Mouse (Mus musculus) CH12.LX (cell line): Measurements from ENCODE around the gene Creld2. TPM values are rescaled to one million over a fixed set of nuclear protein-coding genes. Genes with fewer than 3 reads are reported as not detected.

Source experiments
- DNase-seq: peaks from one replicate; pipeline ENCODE4 v3.0.0-alpha.2; 2013; ENCODE audit errors: extremely low read depth
- H3K27ac ChIP-seq: 2 replicates; pipeline ENCODE4 v1.5.1; 2012; ENCODE audit warnings: low read depth, mild to moderate bottlenecking, control low read depth, moderate library complexity; ENCODE audit not compliant: insufficient read depth
- H3K27me3 ChIP-seq: replicated peaks from 2 replicates; pipeline ENCODE3; 2012; ENCODE audit warnings: inconsistent platforms
- H3K36me3 ChIP-seq, 2 experiments: replicated peaks in 1 of 2; 2 replicates each; pipeline versions ENCODE3 to v1.6.1; 2012; ENCODE audit warnings: inconsistent platforms in 1 of 2, low read length in 1 of 2, mild to moderate bottlenecking in 1 of 2, mixed read lengths in 1 of 2, moderate library complexity in 1 of 2; ENCODE audit not compliant: control insufficient read depth in 1 of 2, insufficient read depth in 1 of 2
- H3K4me1 ChIP-seq, 2 experiments: 2 replicates each; pipeline ENCODE4 v1.6.1; 2012; ENCODE audit warnings: inconsistent platforms in 1 of 2, moderate library complexity in 1 of 2; ENCODE audit not compliant: insufficient read depth in 2 of 2, control insufficient read depth in 1 of 2
- H3K4me2 ChIP-seq: 2 replicates; pipeline ENCODE4 v1.6.1; 2012; ENCODE audit warnings: low read depth, mild to moderate bottlenecking, control low read depth; ENCODE audit not compliant: poor library complexity, insufficient read depth, severe bottlenecking
- H3K4me3 ChIP-seq, 3 experiments: fragments of 150-350 bp in 1 of 3; sonication (generic) in 1 of 3; replicated peaks in 1 of 3; 2 replicates each; pipeline versions ENCODE3 to v1.5.1; 2011 to 2012; ENCODE audit warnings: low read depth in 2 of 3, low read length in 2 of 3, mild to moderate bottlenecking in 2 of 3, moderate library complexity in 2 of 3, control low read depth in 1 of 3, improper control_type of control experiment in 1 of 3, inconsistent platforms in 1 of 3, mixed read lengths in 1 of 3; ENCODE audit not compliant: poor library complexity in 1 of 3
- H3K79me2 ChIP-seq: replicated peaks from 2 replicates; pipeline ENCODE4 v1.6.1; 2012; ENCODE audit warnings: mild to moderate bottlenecking, moderate library complexity; ENCODE audit not compliant: control insufficient read depth, poor library complexity, insufficient read depth, severe bottlenecking; ENCODE audit errors: extremely low read depth
- H3K9ac ChIP-seq: 2 replicates; pipeline ENCODE4 v1.6.1; 2012; ENCODE audit warnings: low read depth, mild to moderate bottlenecking, control low read depth, moderate library complexity; ENCODE audit not compliant: insufficient read depth
- H3K9me3 ChIP-seq: replicated peaks from 2 replicates; pipeline ENCODE3; 2012; ENCODE audit warnings: low read length, inconsistent platforms, mixed read lengths
- BHLHE40 ChIP-seq: IDR thresholded peaks from 2 replicates; pipeline ENCODE4 v1.6.1; 2011; ENCODE audit warnings: mild to moderate bottlenecking, low read depth, low read length, improper control_type of control experiment
- CHD1 ChIP-seq: IDR thresholded peaks from 2 replicates; pipeline ENCODE4 v1.6.1; 2012; ENCODE audit warnings: low read depth, low read length, improper control_type of control experiment, inconsistent platforms
- CHD2 ChIP-seq: IDR thresholded peaks from 2 replicates; pipeline ENCODE4 v1.6.1; 2011; ENCODE audit warnings: low read length, improper control_type of control experiment
- EP300 ChIP-seq: IDR thresholded peaks from 2 replicates; pipeline ENCODE4 v1.6.1; 2011; ENCODE audit warnings: low read length, improper control_type of control experiment
- GABPA ChIP-seq: IDR thresholded peaks from 2 replicates; pipeline ENCODE4 v1.6.1; 2012; ENCODE audit warnings: low read depth, low read length, improper control_type of control experiment, inconsistent platforms; ENCODE audit not compliant: insufficient replicate concordance
- HCFC1 ChIP-seq: IDR thresholded peaks from 2 replicates; pipeline ENCODE4 v1.6.1; 2012; ENCODE audit warnings: low read depth, mild to moderate bottlenecking, inconsistent platforms, low read length, improper control_type of control experiment
- JUND ChIP-seq: conservative IDR thresholded peaks from 2 replicates; pipeline ENCODE4 v1.6.1; 2011; ENCODE audit warnings: low read depth, low read length, improper control_type of control experiment
- KAT2A ChIP-seq: IDR thresholded peaks from 2 replicates; pipeline ENCODE4 v1.6.1; 2012; ENCODE audit warnings: low read length, improper control_type of control experiment, inconsistent platforms; ENCODE audit not compliant: insufficient replicate concordance
- MAZ ChIP-seq: IDR thresholded peaks from 2 replicates; pipeline ENCODE4 v1.6.1; 2012; ENCODE audit warnings: low read depth, mild to moderate bottlenecking, inconsistent platforms, low read length, improper control_type of control experiment, moderate library complexity
- MEF2A ChIP-seq: IDR thresholded peaks from 2 replicates; pipeline ENCODE4 v1.6.1; 2014; ENCODE audit warnings: low read depth, mild to moderate bottlenecking, inconsistent platforms, low read length, improper control_type of control experiment, borderline replicate concordance
- POLR2A ChIP-seq: IDR thresholded peaks from 2 replicates; pipeline ENCODE4 v1.6.1; 2011; ENCODE audit warnings: low read depth, mild to moderate bottlenecking, improper control_type of control experiment, low read length
- POLR2AphosphoS2 ChIP-seq: IDR thresholded peaks from 2 replicates; pipeline ENCODE4 v1.6.1; 2011; ENCODE audit warnings: low read depth, low read length, improper control_type of control experiment
- RCOR1 ChIP-seq: conservative IDR thresholded peaks from 2 replicates; pipeline ENCODE4 v1.6.1; 2012; ENCODE audit warnings: low read depth, mild to moderate bottlenecking, inconsistent platforms, low read length, improper control_type of control experiment
- SMC3 ChIP-seq: IDR thresholded peaks from 2 replicates; pipeline ENCODE4 v1.6.1; 2011; ENCODE audit warnings: low read depth, low read length, improper control_type of control experiment
- TBP ChIP-seq: conservative IDR thresholded peaks from 2 replicates; pipeline ENCODE4 v1.6.1; 2011; ENCODE audit warnings: low read depth, low read length, improper control_type of control experiment
- TCF12 ChIP-seq: IDR thresholded peaks from 2 replicates; pipeline ENCODE4 v1.6.1; 2014; ENCODE audit warnings: low read depth, mild to moderate bottlenecking, inconsistent platforms, low read length, improper control_type of control experiment
- UBTF ChIP-seq: IDR thresholded peaks from 2 replicates; pipeline ENCODE4 v1.6.1; 2012; ENCODE audit warnings: low read depth, mild to moderate bottlenecking, inconsistent platforms, low read length, improper control_type of control experiment, moderate library complexity
- ZKSCAN1 ChIP-seq: IDR thresholded peaks from 2 replicates; pipeline ENCODE4 v1.6.1; 2012; ENCODE audit warnings: low read depth, inconsistent platforms, low read length, improper control_type of control experiment, borderline replicate concordance
- ZNF384 ChIP-seq: IDR thresholded peaks from 2 replicates; pipeline ENCODE4 v1.6.1; 2012; ENCODE audit warnings: low read depth, low read length, improper control_type of control experiment, inconsistent platforms
- dilution Hi-C: fragments of 300-500 bp; cut with MboI; formaldehyde crosslinking; loops from 2 replicates; pipeline ENCODE4 v1.14.3; 2020; ENCODE audit warnings: low sequenced_read_pairs; ENCODE audit not compliant: extremely low pct_unique_long_range_greater_than_20kb, extremely low pct_ligation_motif_present
- in situ Hi-C: fragments of 300-500 bp; cut with MboI; formaldehyde crosslinking; loops from 3 replicates; pipeline ENCODE4 v1.14.3; 2019; ENCODE audit warnings: low sequenced_read_pairs, low pct_ligation_motif_present, low pct_unique_long_range_greater_than_20kb, mixed read lengths
- polyA plus RNA-seq: library from polyadenylated mRNA; unstranded; fragments of >175 nt; gene quantifications from 2 replicates; pipeline ENCODE4 v1.2.1, GENCODE M21; 2012; ENCODE audit warnings: low read depth; ENCODE audit not compliant: insufficient read length
- total RNA-seq, 2 experiments: library from RNA; depleted of rRNA; stranded (reverse); fragments of 300-350 nt in 1 of 2; fragments of >200 nt in 1 of 2; gene quantifications; 2 replicates each; pipeline ENCODE4 v1.2.3; 2012 to 2014

Creld2 gene
- total and polyA plus RNA-seq, 3 experiments: 63.6 to 93.8 (median 85.0) TPM

GRCm38 (mm10) chr15:88856613-88857012 lies 37.2 kb downstream of the Creld2 start:
- Histone ChIP-seq H3K79me2 (no peaks in the 10 kb centered on the region), H3K36me3 (no peaks in the 10 kb centered on the region), H3K9me3 (peaks cover 2% of the 10 kb centered on the region), H3K9ac (no peak overlapping the region), H3K27me3 (peaks cover 78% of the 10 kb centered on the region), H3K4me1 (peaks cover 7% of the 10 kb centered on the region in 2 experiments; a peak in 3 of 4 replicates), H3K4me2 (no peak overlapping the region), H3K27ac (no peak overlapping the region), H3K4me3 (no peak overlapping the region)
- dilution Hi-C loops (no loop called here), in situ Hi-C loops (no loop called here)
- no peak for DNase-seq
- TF ChIP-seq SMC3: no peak
- TF ChIP-seq ZNF384: no peak
- TF ChIP-seq KAT2A: no peak
- TF ChIP-seq RCOR1: no peak
- no peak for TF ChIP-seq CHD2
- no peak for TF ChIP-seq GABPA
- TF ChIP-seq ZKSCAN1: no peak
- TF ChIP-seq POLR2AphosphoS2: no peak
- TF ChIP-seq HCFC1: no peak
- TF ChIP-seq CHD1: no peak

DNA sequence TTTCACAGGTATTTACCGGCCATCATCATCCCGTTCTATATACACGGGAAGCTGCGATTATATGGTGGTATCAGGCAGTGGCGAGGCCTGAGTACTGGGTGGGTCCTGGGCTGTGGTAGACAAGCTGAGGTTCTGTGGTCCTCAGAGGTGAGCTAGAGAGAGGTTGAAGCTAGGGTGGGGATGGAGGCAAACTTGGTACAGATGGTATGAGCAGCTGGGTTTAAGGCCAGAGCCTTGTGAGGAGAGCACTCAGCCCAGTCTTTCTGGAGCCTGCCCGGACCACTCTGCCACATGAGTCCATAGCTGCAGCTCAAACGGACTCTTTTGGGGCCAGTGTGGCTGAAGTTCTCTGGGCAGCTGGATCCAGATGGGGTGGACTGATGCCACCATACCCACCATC lies 37.9 kb downstream of the Creld2 start:
- no peak overlapping the region for H3K9ac ChIP-seq
- no peak overlapping the region for H3K4me2 ChIP-seq
- no peak for TF ChIP-seq POLR2A
- no peak for TF ChIP-seq MEF2A
- TF ChIP-seq BHLHE40: no peak
- TF ChIP-seq CHD1: no peak
- TF ChIP-seq KAT2A: no peak
- TF ChIP-seq EP300: no peak
- TF ChIP-seq MAZ: no peak
- TF ChIP-seq SMC3: no peak
- TF ChIP-seq TBP: no peak
- no peak for TF ChIP-seq JUND
- TF ChIP-seq HCFC1: no peak
- TF ChIP-seq UBTF: no peak
- TF ChIP-seq CHD2: no peak
- TF ChIP-seq TCF12: no peak
- TF ChIP-seq, all 38 proteins: peak for 0
- Histone ChIP-seq H3K4me1 (peaks cover 8 to 9% of the 10 kb centered on the region in 2 experiments; a peak in 3 of 4 replicates), H3K4me3 (no peak overlapping the region), H3K79me2 (no peaks in the 10 kb centered on the region), H3K9me3 (peaks cover 2% of the 10 kb centered on the region), H3K27me3 (peaks cover 71% of the 10 kb centered on the region), H3K27ac (no peak overlapping the region), H3K36me3 (no peaks in the 10 kb centered on the region)
- DNase-seq: no peak
- in situ Hi-C loops: no loop called here
- dilution Hi-C loops: no loop called here
